Mouse (Mus musculus): ENCODE results near the gene Slu7. TPM values are rescaled to one million over a fixed set of nuclear protein-coding genes. Genes with fewer than 3 reads are reported as not detected.

Gene Slu7
- 46.2 and 54.1 TPM in 2 replicates for polyA plus RNA-seq (2014; fragmentation: Nextera tagmentation; extraction: Ambion mirVana)

- DNase-seq (ENCODE audit: low spot score) (peak; percentile 94), ATAC-seq (ENCODE audit: low read depth) (peak; percentile 84)
- Histone ChIP-seq H3K27me3 (replicated peaks; ENCODE audit: control insufficient read depth, insufficient read depth, low read length) (no peaks in the 10 kb centered on the region), H3K27ac (replicated peaks; ENCODE audit: low read depth, low read length) (no peak within 1 kb of the TSS), H3K36me3 (ENCODE audit: control insufficient read depth, insufficient read depth, low read length) (peaks cover 14% of the 10 kb centered on the region), H3K4me3 (ENCODE audit: low read depth, low read length) (peak within 1 kb of the TSS; percentile 91), H3K4me1 (ENCODE audit: control insufficient read depth, insufficient read depth, low read length) (peaks cover 5% of the 10 kb centered on the region; the same call in 1 of the 2 replicates), H3K9ac (ENCODE audit: low read depth, low read length) (peak within 1 kb of the TSS; percentile 84), H3K4me2 (ENCODE audit: low read depth, low read length) (peak within 1 kb of the TSS; percentile 65), H3K9me3 (ENCODE audit: control insufficient read depth, low read length) (no peaks in the 10 kb centered on the region)
- WGBS, result 8% methylated on average over 31 of the region's 38 CpGs
Observed at GRCm38 (mm10) chr11:43433254-43434023, at the start of gene Slu7. Slu7 (plus strand) TSS chr11:43433744.

GRCm38 (mm10) chr11:43385055-43385649 lies 48.4 kb upstream of the Slu7 start:
- peak; percentile 68 for DNase-seq (ENCODE audit: low spot score)
- Histone ChIP-seq H3K4me3 (ENCODE audit: low read depth, low read length) (peak overlapping the region; percentile 23), H3K27me3 (replicated peaks; ENCODE audit: control insufficient read depth, insufficient read depth, low read length) (peaks cover 6% of the 10 kb centered on the region; the same call in 1 of the 2 replicates), H3K9me3 (ENCODE audit: control insufficient read depth, low read length) (no peaks in the 10 kb centered on the region), H3K4me1 (ENCODE audit: control insufficient read depth, insufficient read depth, low read length) (no peaks in the 10 kb centered on the region; the same call in 1 of the 2 replicates), H3K27ac (replicated peaks; ENCODE audit: low read depth, low read length) (0 out of 2 replicates have a peak overlapping the region, but pooled peaks have one; percentile 4), H3K36me3 (ENCODE audit: control insufficient read depth, insufficient read depth, low read length) (no peaks in the 10 kb centered on the region), H3K9ac (ENCODE audit: low read depth, low read length) (peak overlapping the region; percentile 22), H3K4me2 (ENCODE audit: low read depth, low read length) (peak overlapping the region; percentile 65)
- under 1% methylated on average over 18 of the region's 18 CpGs for WGBS
- ATAC-seq (ENCODE audit: low read depth), result peak; percentile 85

DNA sequence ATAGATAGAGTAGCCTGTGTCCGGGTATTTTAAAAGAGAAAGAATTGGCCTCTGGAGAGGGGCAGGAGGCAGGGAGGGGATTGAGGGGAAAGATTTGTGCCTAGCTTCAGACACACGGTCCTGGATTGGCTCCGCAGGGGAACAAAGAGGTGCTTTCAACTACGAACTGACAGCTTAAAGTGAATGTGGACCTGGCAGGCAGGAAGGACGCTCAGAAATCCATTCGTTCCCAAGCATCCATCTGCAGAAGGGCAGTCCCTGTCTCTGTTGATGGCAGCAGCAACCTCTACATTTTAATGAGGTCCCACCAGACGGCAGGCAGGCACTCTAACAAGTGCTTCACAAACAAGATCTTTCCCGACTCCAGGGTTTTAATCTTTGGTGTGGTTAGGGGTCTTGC lies 47.8 kb upstream of the Slu7 start:
- peak overlapping the region; percentile 23 for H3K4me3 ChIP-seq (ENCODE audit: low read depth, low read length)
- H3K27me3 ChIP-seq (replicated peaks; ENCODE audit: control insufficient read depth, insufficient read depth, low read length), result peaks cover 6% of the 10 kb centered on the region; the same call in 1 of the 2 replicates
- peak overlapping the region; percentile 22 for H3K9ac ChIP-seq (ENCODE audit: low read depth, low read length)
- WGBS, result 3% methylated on average over 8 of the region's 8 CpGs
- H3K27ac ChIP-seq (replicated peaks; ENCODE audit: low read depth, low read length), result 0 out of 2 replicates have a peak overlapping the region, but pooled peaks have one; percentile 4
- no peaks in the 10 kb centered on the region; the same call in 1 of the 2 replicates for H3K4me1 ChIP-seq (ENCODE audit: control insufficient read depth, insufficient read depth, low read length)
- H3K36me3 ChIP-seq (ENCODE audit: control insufficient read depth, insufficient read depth, low read length), result no peaks in the 10 kb centered on the region
- H3K4me2 ChIP-seq (ENCODE audit: low read depth, low read length), result peak overlapping the region; percentile 65
- peak; percentile 47; the same call in 1 of the 2 replicates for ATAC-seq (ENCODE audit: low read depth)
- DNase-seq (ENCODE audit: low spot score), result peak; percentile 20
- no peaks in the 10 kb centered on the region for H3K9me3 ChIP-seq (ENCODE audit: control insufficient read depth, low read length)

- DNase-seq (ENCODE audit: low spot score), result no peak
- no peak overlapping the region for H3K4me3 ChIP-seq (ENCODE audit: low read depth, low read length)
- H3K4me1 ChIP-seq (ENCODE audit: control insufficient read depth, insufficient read depth, low read length), result no peaks in the 10 kb centered on the region; the same call in 1 of the 2 replicates
- peaks cover 6% of the 10 kb centered on the region; the same call in 1 of the 2 replicates for H3K27me3 ChIP-seq (replicated peaks; ENCODE audit: control insufficient read depth, insufficient read depth, low read length)
- no peaks in the 10 kb centered on the region for H3K9me3 ChIP-seq (ENCODE audit: control insufficient read depth, low read length)
- H3K9ac ChIP-seq (ENCODE audit: low read depth, low read length), result no peak overlapping the region
- no peak overlapping the region for H3K4me2 ChIP-seq (ENCODE audit: low read depth, low read length)
- no peak for ATAC-seq (ENCODE audit: low read depth)
- H3K36me3 ChIP-seq (ENCODE audit: control insufficient read depth, insufficient read depth, low read length), result no peaks in the 10 kb centered on the region
- WGBS, result 88% methylated on average over 14 of the region's 14 CpGs
- no peak overlapping the region for H3K27ac ChIP-seq (replicated peaks; ENCODE audit: low read depth, low read length)
Observed at GRCm38 (mm10) chr11:43387004-43387880, 46.3 kb upstream of the Slu7 start.

DNA sequence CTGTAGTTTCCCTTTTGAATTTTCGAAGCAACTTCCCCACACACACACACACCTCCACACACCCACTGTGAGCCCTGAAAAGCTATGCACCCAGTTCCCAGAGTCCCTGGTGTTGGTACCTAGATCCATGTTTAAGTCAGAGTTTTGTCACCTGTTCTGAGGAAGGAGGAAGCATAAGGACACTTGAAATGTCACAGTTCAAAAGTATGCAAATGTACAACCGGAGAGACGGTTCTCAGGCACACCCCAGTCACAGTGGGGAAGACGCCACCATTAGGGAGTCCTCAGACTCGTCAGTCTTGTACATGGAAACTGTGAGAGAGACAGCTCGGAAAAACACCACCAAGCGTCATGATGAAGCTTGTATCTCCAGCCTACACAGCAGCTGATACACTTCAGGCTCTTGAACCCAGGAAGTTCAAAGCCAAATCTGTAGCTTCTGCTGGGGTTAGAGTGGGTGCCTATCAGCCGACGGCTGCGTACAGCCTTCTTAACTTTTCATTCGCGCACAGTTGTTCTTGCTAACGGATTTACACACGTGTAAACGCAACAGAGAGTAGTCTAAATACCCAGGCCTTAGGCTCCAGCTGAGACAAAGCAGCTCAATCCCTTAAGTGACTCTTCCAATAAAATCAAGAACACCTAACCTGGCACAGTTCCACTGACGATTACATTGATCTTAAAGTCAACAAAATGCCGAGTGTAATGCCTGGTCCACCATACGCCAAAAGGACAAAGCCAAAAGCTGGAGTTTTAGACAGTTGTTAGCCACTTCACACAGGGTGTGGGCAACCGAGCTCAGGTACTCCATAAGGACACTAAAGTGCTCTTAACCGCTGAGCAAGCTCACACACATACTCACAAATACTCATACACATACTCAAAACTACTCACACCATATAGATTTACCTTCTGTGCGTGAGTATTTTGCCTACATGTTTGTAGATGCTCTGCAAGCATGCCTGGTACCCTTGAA lies 45.1 kb upstream of the Slu7 start:
- no peak overlapping the region for H3K4me3 ChIP-seq (ENCODE audit: low read depth, low read length)
- peaks cover 6% of the 10 kb centered on the region; the same call in 1 of the 2 replicates for H3K27me3 ChIP-seq (replicated peaks; ENCODE audit: control insufficient read depth, insufficient read depth, low read length)
- no peak overlapping the region for H3K4me2 ChIP-seq (ENCODE audit: low read depth, low read length)
- DNase-seq (ENCODE audit: low spot score) (no peak), ATAC-seq (ENCODE audit: low read depth) (no peak)
- H3K9ac ChIP-seq (ENCODE audit: low read depth, low read length), result no peak overlapping the region
- H3K9me3 ChIP-seq (ENCODE audit: control insufficient read depth, low read length), result no peaks in the 10 kb centered on the region
- H3K27ac ChIP-seq (replicated peaks; ENCODE audit: low read depth, low read length), result no peak overlapping the region
- 86% methylated on average over 21 of the region's 21 CpGs for whole genome bisulfite sequencing
- H3K4me1 ChIP-seq (ENCODE audit: control insufficient read depth, insufficient read depth, low read length), result no peaks in the 10 kb centered on the region; the same call in 1 of the 2 replicates
- H3K36me3 ChIP-seq (ENCODE audit: control insufficient read depth, insufficient read depth, low read length), result no peaks in the 10 kb centered on the region

- H3K4me2 ChIP-seq (ENCODE audit: low read depth, low read length), result no peak overlapping the region
- no peaks in the 10 kb centered on the region for H3K9me3 ChIP-seq (ENCODE audit: control insufficient read depth, low read length)
- H3K27me3 ChIP-seq (replicated peaks; ENCODE audit: control insufficient read depth, insufficient read depth, low read length), result peaks cover 6% of the 10 kb centered on the region; the same call in 1 of the 2 replicates
- H3K4me3 ChIP-seq (ENCODE audit: low read depth, low read length), result no peak overlapping the region
- no peak for DNase-seq (ENCODE audit: low spot score)
- no peak for ATAC-seq (ENCODE audit: low read depth)
- no peak overlapping the region for H3K9ac ChIP-seq (ENCODE audit: low read depth, low read length)
- no peak overlapping the region for H3K27ac ChIP-seq (replicated peaks; ENCODE audit: low read depth, low read length)
- no peaks in the 10 kb centered on the region; the same call in 1 of the 2 replicates for H3K4me1 ChIP-seq (ENCODE audit: control insufficient read depth, insufficient read depth, low read length)
- H3K36me3 ChIP-seq (ENCODE audit: control insufficient read depth, insufficient read depth, low read length), result no peaks in the 10 kb centered on the region
- WGBS, result 86% methylated on average over 7 of the region's 7 CpGs
Observed at GRCm38 (mm10) chr11:43389118-43389517, 44.4 kb upstream of the Slu7 start.

DNA sequence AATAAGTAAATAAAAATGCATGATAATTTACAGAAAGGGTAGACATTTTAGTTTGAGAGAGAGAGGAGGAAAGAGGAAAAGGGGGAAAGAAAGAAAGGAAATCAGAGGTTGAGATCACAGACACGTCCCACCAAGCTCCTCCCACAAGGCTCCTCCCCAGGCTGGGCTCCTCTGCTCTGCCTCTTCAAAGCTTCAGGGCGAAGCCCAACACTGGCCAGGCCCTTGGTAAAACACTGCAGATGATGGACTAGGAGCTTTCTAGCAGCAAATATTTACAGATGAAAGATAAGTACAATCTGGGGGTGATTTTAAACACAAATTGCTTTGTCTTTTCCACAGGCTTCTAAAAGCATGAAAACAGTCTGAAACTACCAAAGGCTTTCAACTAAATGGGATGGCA lies 40.8 kb upstream of the Slu7 start:
- Histone ChIP-seq H3K27me3 (replicated peaks; ENCODE audit: control insufficient read depth, insufficient read depth, low read length) (no peaks in the 10 kb centered on the region), H3K36me3 (ENCODE audit: control insufficient read depth, insufficient read depth, low read length) (no peaks in the 10 kb centered on the region), H3K4me3 (ENCODE audit: low read depth, low read length) (no peak overlapping the region), H3K4me2 (ENCODE audit: low read depth, low read length) (no peak overlapping the region), H3K4me1 (ENCODE audit: control insufficient read depth, insufficient read depth, low read length) (no peaks in the 10 kb centered on the region), H3K27ac (replicated peaks; ENCODE audit: low read depth, low read length) (no peak overlapping the region), H3K9ac (ENCODE audit: low read depth, low read length) (no peak overlapping the region), H3K9me3 (ENCODE audit: control insufficient read depth, low read length) (no peaks in the 10 kb centered on the region)
- no peak for DNase-seq (ENCODE audit: low spot score)
- 38% methylated on average over 2 of the region's 2 CpGs for WGBS
- ATAC-seq (ENCODE audit: low read depth), result no peak

Data from embryonic facial prominence, embryonic 14.5 days (tissue).